Mouse (Mus musculus): ENCODE data around the gene Arhgef3. TPM values are rescaled to one million over a fixed set of nuclear protein-coding genes. Genes with fewer than 3 reads are reported as not detected.

Gene Arhgef3
- polyA plus RNA-seq, 1 experiment from 2014 or later, result 37.3 TPM

GRCm38 (mm10) chr14:27228288-27228687 lies 113.6 kb downstream of the Arhgef3 start:
- peaks cover 7% of the 10 kb centered on the region for H3K4me1 ChIP-seq (ENCODE audit: insufficient read depth, low read depth, low read length)
- 57% methylated on average over 2 of the region's 2 CpGs for WGBS
- no peak overlapping the region for H3K4me3 ChIP-seq (ENCODE audit: low read depth, low read length)
- H3K27ac ChIP-seq (ENCODE audit: low read length), result no peak overlapping the region; the same call in 1 of the 2 replicates
- no peaks in the 10 kb centered on the region for H3K27me3 ChIP-seq (replicated peaks; ENCODE audit: insufficient read depth, low read length)
- TF ChIP-seq CTCF (IDR thresholded peaks at IDR 0.05), result no peak
- TF ChIP-seq EP300 (IDR thresholded peaks at IDR 0.05), result no peak
- ATAC-seq (no peak), DNase-seq (ENCODE audit: low spot score) (no peak)
- H3K9me3 ChIP-seq (ENCODE audit: low read length), result no peaks in the 10 kb centered on the region
- no peaks in the 10 kb centered on the region for H3K36me3 ChIP-seq (ENCODE audit: insufficient read depth, low read length)
- no peak overlapping the region for H3K4me2 ChIP-seq (replicated peaks; ENCODE audit: low read depth, low read length)
- no peak overlapping the region for H3K9ac ChIP-seq (replicated peaks; ENCODE audit: low read depth)

GRCm38 (mm10) chr14:27228941-27229371 lies 114.3 kb downstream of the Arhgef3 start:
- H3K4me2 ChIP-seq (replicated peaks; ENCODE audit: low read depth, low read length), result no peak overlapping the region
- TF ChIP-seq EP300 (IDR thresholded peaks at IDR 0.05) (no peak), CTCF (IDR thresholded peaks at IDR 0.05) (no peak)
- no peak overlapping the region for H3K4me3 ChIP-seq (ENCODE audit: low read depth, low read length)
- 76% methylated on average over 5 of the region's 5 CpGs for WGBS
- peak overlapping the region; percentile 71 for H3K27ac ChIP-seq (ENCODE audit: low read length)
- peaks cover 7% of the 10 kb centered on the region for H3K4me1 ChIP-seq (ENCODE audit: insufficient read depth, low read depth, low read length)
- ATAC-seq (no peak), DNase-seq (ENCODE audit: low spot score) (no peak)
- no peaks in the 10 kb centered on the region for H3K27me3 ChIP-seq (replicated peaks; ENCODE audit: insufficient read depth, low read length)
- no peaks in the 10 kb centered on the region for H3K9me3 ChIP-seq (ENCODE audit: low read length)
- no peak overlapping the region for H3K9ac ChIP-seq (replicated peaks; ENCODE audit: low read depth)
- no peaks in the 10 kb centered on the region for H3K36me3 ChIP-seq (ENCODE audit: insufficient read depth, low read length)

GRCm38 (mm10) chr14:27229441-27230147 lies 114.9 kb downstream of the Arhgef3 start:
- peak; percentile 52; the same call in 1 of the 2 replicates for TF ChIP-seq EP300 (IDR thresholded peaks at IDR 0.05)
- TF ChIP-seq CTCF (IDR thresholded peaks at IDR 0.05), result no peak
- no peaks in the 10 kb centered on the region for H3K27me3 ChIP-seq (replicated peaks; ENCODE audit: insufficient read depth, low read length)
- H3K9ac ChIP-seq (replicated peaks; ENCODE audit: low read depth), result no peak overlapping the region
- H3K9me3 ChIP-seq (ENCODE audit: low read length), result no peaks in the 10 kb centered on the region
- H3K4me1 ChIP-seq (ENCODE audit: insufficient read depth, low read depth, low read length), result peaks cover 7% of the 10 kb centered on the region
- H3K36me3 ChIP-seq (ENCODE audit: insufficient read depth, low read length), result no peaks in the 10 kb centered on the region
- WGBS, result 39% methylated on average over 16 of the region's 16 CpGs
- H3K27ac ChIP-seq (ENCODE audit: low read length), result peak overlapping the region; percentile 89
- H3K4me3 ChIP-seq (ENCODE audit: low read depth, low read length), result no peak overlapping the region
- no peak overlapping the region for H3K4me2 ChIP-seq (replicated peaks; ENCODE audit: low read depth, low read length)
- peak; percentile 48 for DNase-seq (ENCODE audit: low spot score)
- peak; percentile 74 for ATAC-seq

DNA sequence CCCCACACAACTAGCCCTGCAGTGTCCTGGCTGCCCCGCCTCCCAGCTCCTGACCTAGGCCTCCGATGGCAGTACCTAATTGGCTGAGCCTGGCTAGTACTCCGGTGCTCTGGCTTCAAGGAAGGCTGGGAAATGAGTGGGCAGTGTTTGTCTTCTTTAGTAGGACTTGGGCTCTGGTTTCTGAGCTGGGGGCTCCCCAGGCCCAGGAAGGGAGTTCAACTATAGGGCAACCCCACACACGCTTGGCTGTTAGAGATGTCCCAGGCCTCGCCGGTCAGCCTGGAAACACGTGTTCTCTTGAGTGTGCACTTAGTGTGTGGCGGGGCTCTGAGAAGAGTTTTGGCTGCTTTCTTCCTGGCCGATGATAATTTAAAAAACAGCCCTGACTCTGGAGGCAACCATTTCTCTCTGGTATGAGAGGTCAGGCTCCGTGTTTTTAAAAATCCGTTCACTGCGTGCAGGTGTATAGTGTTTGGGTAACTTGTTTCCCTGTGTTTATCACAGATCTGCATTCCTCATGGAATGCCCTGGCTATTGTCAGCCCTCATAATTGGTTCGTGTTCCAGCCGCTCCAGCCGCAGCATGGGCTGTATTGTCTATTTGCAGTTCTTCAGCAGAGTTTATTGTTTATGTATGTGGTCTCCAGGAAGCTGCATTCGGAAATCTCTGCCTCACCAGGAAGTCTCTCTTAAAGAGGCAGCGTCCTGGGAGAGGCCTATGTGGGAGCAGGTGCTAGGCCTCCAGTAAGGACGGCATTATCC lies 115.7 kb downstream of the Arhgef3 start:
- no peaks in the 10 kb centered on the region for H3K27me3 ChIP-seq (replicated peaks; ENCODE audit: insufficient read depth, low read length)
- ATAC-seq (peak; percentile 71), DNase-seq (ENCODE audit: low spot score) (peak; percentile 83)
- TF ChIP-seq CTCF (IDR thresholded peaks at IDR 0.05) (no peak), EP300 (IDR thresholded peaks at IDR 0.05) (peak; percentile 95)
- H3K36me3 ChIP-seq (ENCODE audit: insufficient read depth, low read length), result no peaks in the 10 kb centered on the region
- no peaks in the 10 kb centered on the region for H3K9me3 ChIP-seq (ENCODE audit: low read length)
- peak overlapping the region; percentile 19 for H3K4me2 ChIP-seq (replicated peaks; ENCODE audit: low read depth, low read length)
- 20% methylated on average over 18 of the region's 18 CpGs for WGBS
- peak overlapping the region; percentile 89 for H3K27ac ChIP-seq (ENCODE audit: low read length)
- peaks cover 7% of the 10 kb centered on the region for H3K4me1 ChIP-seq (ENCODE audit: insufficient read depth, low read depth, low read length)
- H3K9ac ChIP-seq (replicated peaks; ENCODE audit: low read depth), result no peak overlapping the region
- no peak overlapping the region for H3K4me3 ChIP-seq (ENCODE audit: low read depth, low read length)

- no peak for DNase-seq (ENCODE audit: low spot score)
- H3K9ac ChIP-seq (replicated peaks; ENCODE audit: low read depth), result no peak overlapping the region
- H3K27me3 ChIP-seq (replicated peaks; ENCODE audit: insufficient read depth, low read length), result no peaks in the 10 kb centered on the region
- 75% methylated on average over 8 of the region's 8 CpGs for WGBS
- H3K4me1 ChIP-seq (ENCODE audit: insufficient read depth, low read depth, low read length), result peaks cover 10% of the 10 kb centered on the region
- no peak overlapping the region for H3K4me3 ChIP-seq (ENCODE audit: low read depth, low read length)
- peak overlapping the region; percentile 89 for H3K27ac ChIP-seq (ENCODE audit: low read length)
- no peaks in the 10 kb centered on the region for H3K36me3 ChIP-seq (ENCODE audit: insufficient read depth, low read length)
- TF ChIP-seq CTCF (IDR thresholded peaks at IDR 0.05) (no peak), EP300 (IDR thresholded peaks at IDR 0.05) (no peak)
- no peak overlapping the region for H3K4me2 ChIP-seq (replicated peaks; ENCODE audit: low read depth, low read length)
- H3K9me3 ChIP-seq (ENCODE audit: low read length), result no peaks in the 10 kb centered on the region
- ATAC-seq, result no peak
These were observed 116.8 kb downstream of the Arhgef3 start for GRCm38 (mm10) chr14:27231506-27231905.

DNA sequence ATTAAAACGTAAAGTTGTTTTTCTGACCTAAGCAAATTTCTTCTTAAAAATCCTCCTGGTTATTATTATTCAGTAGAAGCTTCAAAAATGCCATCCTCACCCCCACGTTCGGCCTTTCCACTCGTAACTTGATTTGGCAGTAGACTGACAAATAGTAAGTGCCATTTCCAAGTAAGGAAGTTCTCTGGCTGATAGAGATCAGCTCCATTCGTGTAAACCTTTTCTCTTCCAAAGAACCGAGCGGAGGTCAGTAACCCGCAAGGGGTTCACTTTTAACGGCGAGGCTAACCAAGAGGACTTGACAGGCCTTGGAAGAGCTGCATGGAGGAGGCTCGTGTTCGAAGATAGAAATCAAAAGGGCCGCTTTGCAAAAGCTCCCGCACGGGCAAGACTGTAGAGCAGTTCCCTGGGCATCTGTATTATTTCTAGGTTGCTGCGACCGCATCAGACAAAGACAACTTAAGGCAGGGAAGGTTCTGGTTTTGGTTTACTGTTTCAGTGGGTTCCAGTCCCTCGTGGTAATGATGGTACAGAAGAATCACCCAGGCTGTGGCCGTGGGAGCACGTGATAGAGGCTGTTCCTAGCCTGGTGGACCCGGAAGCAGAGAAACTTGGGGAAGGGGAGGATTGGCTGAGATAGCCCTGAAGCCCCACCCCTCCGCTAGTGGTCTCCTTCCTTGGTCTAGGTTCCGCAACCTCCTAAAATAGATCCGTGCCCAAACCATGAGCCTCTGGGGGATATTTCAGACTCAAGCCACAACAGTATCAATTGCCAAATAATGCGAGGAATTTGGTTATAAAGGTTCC lies 117.5 kb downstream of the Arhgef3 start:
- H3K27ac ChIP-seq (ENCODE audit: low read length), result 0 out of 2 replicates have a peak overlapping the region, but pooled peaks have one; percentile 5

More for the DNA sequence above, 117.5 kb downstream of the Arhgef3 start:
- no peak for DNase-seq (ENCODE audit: low spot score)
- WGBS, result 69% methylated on average over 25 of the region's 25 CpGs
- Histone ChIP-seq H3K36me3 (ENCODE audit: insufficient read depth, low read length) (no peaks in the 10 kb centered on the region), H3K4me3 (ENCODE audit: low read depth, low read length) (no peak overlapping the region), H3K4me2 (replicated peaks; ENCODE audit: low read depth, low read length) (no peak overlapping the region), H3K4me1 (ENCODE audit: insufficient read depth, low read depth, low read length) (peaks cover 12% of the 10 kb centered on the region), H3K9me3 (ENCODE audit: low read length) (no peaks in the 10 kb centered on the region), H3K27me3 (replicated peaks; ENCODE audit: insufficient read depth, low read length) (no peaks in the 10 kb centered on the region), H3K9ac (replicated peaks; ENCODE audit: low read depth) (no peak overlapping the region)
- TF ChIP-seq CTCF (IDR thresholded peaks at IDR 0.05), result no peak
- peak; percentile 21; the same call in 1 of the 2 replicates for TF ChIP-seq EP300 (IDR thresholded peaks at IDR 0.05)
- ATAC-seq, result no peak

Data from lung, postnatal 0 days (tissue).